Mouse (Mus musculus): ENCODE measurements around the gene Tomm70a.

- TF ChIP-seq CTCF (IDR thresholded peaks at IDR 0.05; ENCODE audit: low read depth, low read length): no peak
- TF ChIP-seq POLR2A (IDR thresholded peaks at IDR 0.05; ENCODE audit: borderline replicate concordance, low read depth, low read length): no peak
Observed at GRCm38 (mm10) chr16:57127825-57128224, 6.3 kb downstream of the Tomm70a start.

Data from bone marrow macrophage, adult 2 months (primary cell).